Mouse (Mus musculus): ENCODE data around the gene Zbp1. TPM values are rescaled to one million over a fixed set of nuclear protein-coding genes. Genes with fewer than 3 reads are reported as not detected.

Gene Zbp1
- total and polyA plus RNA-seq, 2 experiments from 2014 or later, result 0.44 to 0.52 TPM

DNA sequence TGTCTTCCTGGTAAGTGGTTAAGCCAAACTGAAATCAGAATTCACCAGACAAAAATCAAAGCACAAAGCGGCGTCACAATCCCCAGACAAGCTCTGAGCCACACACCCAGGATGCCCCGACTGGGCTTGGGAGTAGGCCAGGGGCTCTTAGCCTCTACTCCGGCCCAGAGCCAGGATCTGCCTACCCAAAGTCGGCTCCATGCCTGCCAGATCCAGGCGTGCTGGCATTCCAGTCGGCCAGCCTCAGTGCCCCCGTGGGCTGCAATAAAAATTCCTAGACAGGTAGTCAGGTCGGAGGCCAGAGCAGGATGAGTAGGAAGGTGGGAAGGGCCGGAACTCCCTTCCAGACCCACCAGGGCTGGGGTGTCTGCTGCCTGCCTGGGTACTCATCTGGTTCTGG lies 42.8 kb upstream of the Zbp1 start:
- Histone ChIP-seq H3K9me3 (ENCODE audit: low read length) (no peaks in the 10 kb centered on the region), H3K4me3 (ENCODE audit: low read depth, low read length) (no peak overlapping the region), H3K9ac (no peak overlapping the region), H3K27me3 (ENCODE audit: insufficient read depth, low read length) (no peaks in the 10 kb centered on the region), H3K27ac (ENCODE audit: low read depth, low read length) (no peak overlapping the region), H3K4me2 (ENCODE audit: low read depth) (no peak overlapping the region), H3K4me1 (ENCODE audit: insufficient read depth) (peaks cover 29% of the 10 kb centered on the region), H3K36me3 (ENCODE audit: insufficient read depth) (no peaks in the 10 kb centered on the region)
- WGBS, result 63% methylated on average over 10 of the region's 10 CpGs
- ATAC-seq, result no peak
- DNase-seq, result peak; percentile 48
- no peak for TF ChIP-seq CTCF (IDR thresholded peaks at IDR 0.05; ENCODE audit: low read depth)

DNA sequence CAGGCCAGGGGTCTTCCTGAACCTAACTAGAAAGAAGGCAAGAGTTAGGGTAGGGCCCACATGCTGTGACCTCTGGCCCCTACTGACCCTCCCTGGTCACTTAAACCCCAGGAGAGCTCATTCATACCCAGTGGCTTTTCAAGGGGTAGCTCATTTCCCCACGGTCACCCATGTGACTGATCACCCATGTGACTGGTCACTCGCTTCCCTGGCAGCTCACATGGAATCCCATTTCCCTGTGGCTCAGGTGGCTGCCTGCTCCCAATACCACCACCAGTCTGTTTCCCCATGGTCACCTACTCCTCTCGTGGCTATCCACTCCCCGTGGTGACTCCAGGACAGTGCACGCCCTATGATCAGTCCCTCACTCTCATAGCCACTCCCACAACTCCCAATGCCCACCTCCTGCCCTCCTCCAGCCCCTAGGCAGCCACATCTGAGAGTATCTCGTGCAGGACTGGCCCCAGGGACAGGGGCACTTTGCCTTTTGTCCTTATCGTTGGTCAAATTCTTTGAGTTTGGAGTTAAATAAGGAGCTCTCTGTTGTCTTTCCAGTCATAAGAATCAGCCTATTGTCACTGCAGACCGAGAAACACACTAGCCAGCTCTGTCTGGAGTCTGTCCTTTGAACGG lies 39.9 kb upstream of the Zbp1 start:
- Histone ChIP-seq H3K27ac (ENCODE audit: low read depth, low read length) (0 out of 2 replicates have a peak overlapping the region, but pooled peaks have one; percentile 29), H3K9ac (no peak overlapping the region), H3K4me3 (ENCODE audit: low read depth, low read length) (no peak overlapping the region), H3K4me1 (ENCODE audit: insufficient read depth) (peaks cover 31% of the 10 kb centered on the region), H3K27me3 (ENCODE audit: insufficient read depth, low read length) (no peaks in the 10 kb centered on the region), H3K9me3 (ENCODE audit: low read length) (no peaks in the 10 kb centered on the region), H3K36me3 (ENCODE audit: insufficient read depth) (no peaks in the 10 kb centered on the region), H3K4me2 (ENCODE audit: low read depth) (no peak overlapping the region)
- 33% methylated on average over 9 of the region's 9 CpGs for WGBS
- no peak for TF ChIP-seq CTCF (IDR thresholded peaks at IDR 0.05; ENCODE audit: low read depth)
- no peak for DNase-seq
- ATAC-seq, result no peak

DNA sequence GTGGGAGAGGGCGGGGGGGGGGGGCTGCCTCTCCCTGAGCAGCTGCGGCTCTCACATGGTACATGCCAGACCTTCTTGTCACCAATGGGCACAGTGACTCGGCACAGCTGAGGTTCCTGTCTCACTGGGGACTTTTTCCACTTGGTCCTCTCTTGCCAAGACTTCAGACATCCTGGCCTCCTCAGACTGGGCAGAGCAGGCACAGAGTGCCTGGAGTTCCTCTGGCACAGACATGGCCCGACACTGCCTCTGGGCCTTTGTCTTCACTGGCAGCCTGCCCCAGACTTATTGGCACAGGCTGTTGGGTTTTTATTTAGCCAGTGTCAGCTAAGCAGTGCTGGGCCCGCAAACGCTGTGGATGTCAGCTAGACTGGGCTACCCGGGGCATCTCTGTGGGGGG lies 38.9 kb upstream of the Zbp1 start:
- Histone ChIP-seq H3K36me3 (ENCODE audit: insufficient read depth) (no peaks in the 10 kb centered on the region), H3K27ac (ENCODE audit: low read depth, low read length) (0 out of 2 replicates have a peak overlapping the region, but pooled peaks have one; percentile 29), H3K4me2 (ENCODE audit: low read depth) (no peak overlapping the region), H3K4me1 (ENCODE audit: insufficient read depth) (peaks cover 37% of the 10 kb centered on the region), H3K27me3 (ENCODE audit: insufficient read depth, low read length) (no peaks in the 10 kb centered on the region), H3K9ac (no peak overlapping the region), H3K9me3 (ENCODE audit: low read length) (no peaks in the 10 kb centered on the region), H3K4me3 (ENCODE audit: low read depth, low read length) (no peak overlapping the region)
- no peak for TF ChIP-seq CTCF (IDR thresholded peaks at IDR 0.05; ENCODE audit: low read depth)
- DNase-seq (peak; percentile 84), ATAC-seq (peak; percentile 86)
- WGBS, result 14% methylated on average over 7 of the region's 7 CpGs

- WGBS, result 69% methylated on average over 4 of the region's 4 CpGs
- H3K9ac ChIP-seq, result no peak overlapping the region
- H3K4me1 ChIP-seq (ENCODE audit: insufficient read depth), result peaks cover 42% of the 10 kb centered on the region
- H3K27me3 ChIP-seq (ENCODE audit: insufficient read depth, low read length), result no peaks in the 10 kb centered on the region
- TF ChIP-seq CTCF (IDR thresholded peaks at IDR 0.05; ENCODE audit: low read depth), result no peak
- no peak overlapping the region for H3K4me3 ChIP-seq (ENCODE audit: low read depth, low read length)
- no peak overlapping the region for H3K27ac ChIP-seq (ENCODE audit: low read depth, low read length)
- ATAC-seq (no peak), DNase-seq (no peak)
- no peaks in the 10 kb centered on the region for H3K36me3 ChIP-seq (ENCODE audit: insufficient read depth)
- no peaks in the 10 kb centered on the region for H3K9me3 ChIP-seq (ENCODE audit: low read length)
- H3K4me2 ChIP-seq (ENCODE audit: low read depth), result no peak overlapping the region
Measured at GRCm38 (mm10) chr2:173256552-173256949, 37.8 kb upstream of the Zbp1 start.

- no peak for TF ChIP-seq CTCF (IDR thresholded peaks at IDR 0.05; ENCODE audit: low read depth)
- Histone ChIP-seq H3K27me3 (ENCODE audit: insufficient read depth, low read length) (no peaks in the 10 kb centered on the region), H3K9ac (no peak overlapping the region), H3K27ac (ENCODE audit: low read depth, low read length) (no peak overlapping the region), H3K4me2 (ENCODE audit: low read depth) (no peak overlapping the region), H3K4me3 (ENCODE audit: low read depth, low read length) (no peak overlapping the region), H3K36me3 (ENCODE audit: insufficient read depth) (no peaks in the 10 kb centered on the region), H3K4me1 (ENCODE audit: insufficient read depth) (peaks cover 42% of the 10 kb centered on the region), H3K9me3 (ENCODE audit: low read length) (no peaks in the 10 kb centered on the region)
- WGBS, result 69% methylated on average over 7 of the region's 7 CpGs
- ATAC-seq, result no peak
- no peak for DNase-seq
Measured at GRCm38 (mm10) chr2:173255810-173256551, 37.3 kb upstream of the Zbp1 start.

DNA sequence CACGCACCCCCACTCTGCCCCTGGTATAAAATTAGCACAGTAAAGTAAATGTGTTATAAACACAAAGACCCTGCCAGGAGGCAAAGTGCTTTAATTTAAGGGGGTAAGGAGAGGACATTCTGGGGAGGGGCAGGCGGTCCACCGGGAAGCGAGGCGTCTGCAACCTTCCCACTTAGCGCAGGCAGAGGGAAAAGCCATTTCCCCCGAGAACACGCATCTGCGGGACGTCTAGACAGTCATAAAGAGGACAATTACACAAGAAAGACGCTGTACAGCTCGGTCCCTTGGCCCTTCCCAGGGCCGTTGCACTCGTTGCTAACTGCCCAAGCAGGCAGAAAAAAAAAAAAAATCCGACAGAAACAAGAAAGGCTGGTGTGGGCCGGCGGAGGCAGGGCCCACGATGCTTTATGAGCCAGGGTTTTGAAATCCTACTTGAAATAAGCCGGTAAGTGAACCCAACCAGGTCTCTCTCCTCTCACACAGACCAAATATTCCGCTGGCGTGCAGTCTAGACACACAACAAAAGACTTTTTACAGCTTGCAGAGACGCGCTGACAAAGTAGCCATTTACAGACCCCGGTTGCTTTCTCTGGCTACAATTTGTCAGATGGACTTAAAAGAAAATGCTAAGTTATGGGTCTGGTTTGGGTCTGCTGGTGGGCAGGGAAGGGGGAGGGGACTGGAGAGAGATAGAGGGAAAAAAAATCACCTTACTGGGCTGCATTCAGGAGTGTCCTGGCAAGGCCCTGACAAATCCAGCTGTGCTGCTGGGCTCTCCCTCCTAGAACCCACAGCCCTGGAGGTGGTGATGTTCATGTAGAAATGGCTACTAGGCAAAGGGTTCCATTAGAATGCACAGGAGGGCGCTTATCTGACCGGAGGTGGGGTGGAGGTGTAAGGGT lies 35.3 kb upstream of the Zbp1 start:
- TF ChIP-seq CTCF (IDR thresholded peaks at IDR 0.05; ENCODE audit: low read depth), result no peak
- no peaks in the 10 kb centered on the region for H3K36me3 ChIP-seq (ENCODE audit: insufficient read depth)
- 0 out of 2 replicates have a peak overlapping the region, but pooled peaks have one; percentile 22 for H3K9ac ChIP-seq
- WGBS, result 10% methylated on average over 26 of the region's 26 CpGs
- H3K27me3 ChIP-seq (ENCODE audit: insufficient read depth, low read length), result no peaks in the 10 kb centered on the region
- peaks cover 49% of the 10 kb centered on the region for H3K4me1 ChIP-seq (ENCODE audit: insufficient read depth)
- DNase-seq (peak; percentile 40), ATAC-seq (peak; percentile 12)
- peak overlapping the region; percentile 21 for H3K4me2 ChIP-seq (ENCODE audit: low read depth)
- no peak overlapping the region for H3K4me3 ChIP-seq (ENCODE audit: low read depth, low read length)
- 0 out of 2 replicates have a peak overlapping the region, but pooled peaks have one; percentile 21 for H3K27ac ChIP-seq (ENCODE audit: low read depth, low read length)
- no peaks in the 10 kb centered on the region for H3K9me3 ChIP-seq (ENCODE audit: low read length)
